Mouse (Mus musculus) small intestine, adult 10 weeks (tissue): ENCODE results near the gene Rinl. TPM values are rescaled to one million over a fixed set of nuclear protein-coding genes. Genes with fewer than 3 reads are reported as not detected.

Source experiments
- polyA plus RNA-seq: library from polyadenylated mRNA; stranded (reverse); fragments of 350-450 nt; fragmentation: Illumina TruSeq; extraction: RNeasy Lipid Tissue Mini Kit (QIAGEN cat#74804); gene quantifications from one replicate; pipeline ENCODE4 v1.2.3, GENCODE M21; 2014; ENCODE audit warnings: low replicate concordance

The Rinl gene
- polyA plus RNA-seq, result 1.6 TPM

GRCm38 (mm10) chr7:28788307-28789195 lies at the start of gene Rinl:
Gene Rinl (plus strand): TSS chr7:28788969.

GRCm38 (mm10) chr7:28741709-28742438 lies 46.9 kb upstream of the Rinl start, which contains the start of the genes Mrps12 and Sars2:
Gene Mrps12 (minus strand): TSS chr7:28741820.
Gene Sars2 (plus strand): TSS chr7:28741992.

GRCm38 (mm10) chr7:28756079-28756478 lies 32.7 kb upstream of the Rinl start, which contains the start of gene Ccer2:
Gene Ccer2 (plus strand): TSS chr7:28756174.

GRCm38 (mm10) chr7:28766173-28766879 lies 22.4 kb upstream of the Rinl start, which contains the start of gene Sirt2:
Gene Sirt2 (plus strand): TSS chr7:28766735.

GRCm38 (mm10) chr7:28767462-28767965 lies 21.3 kb upstream of the Rinl start, which contains the start of gene Nfkbib:
Gene Nfkbib (minus strand): TSS chr7:28767512.

GRCm38 (mm10) chr7:28808221-28808941 lies 19.6 kb downstream of the Rinl start, which contains the start of gene Hnrnpl:
Gene Hnrnpl (plus strand): TSS chr7:28808541.

GRCm38 (mm10) chr7:28824941-28825685 lies 36.3 kb downstream of the Rinl start, which contains the start of gene Ech1:
Gene Ech1 (plus strand): TSS chr7:28825217.

GRCm38 (mm10) chr7:28833723-28834347 lies 45.1 kb downstream of the Rinl start, which contains the start of gene Lgals4:
Gene Lgals4 (plus strand): TSS chr7:28833854.

Other genes with a start within 250 kb of the Rinl start
- 1.0 TPM for gene Sycn, start 248.1 kb upstream of the Rinl start, polyA plus RNA-seq
- gene Nccrp1, start 241.7 kb upstream of the Rinl start, polyA plus RNA-seq, result not detected
- gene Samd4b, start 190.8 kb upstream of the Rinl start, polyA plus RNA-seq, result 11.0 TPM
- 1.1 TPM for gene Pak4, start 190.8 kb upstream of the Rinl start, polyA plus RNA-seq
- gene Acp7, start 157.6 kb upstream of the Rinl start, polyA plus RNA-seq, result not detected
- not detected for gene Fbxo27, start 96.1 kb upstream of the Rinl start, polyA plus RNA-seq
- not detected for gene Fbxo17, start 72.2 kb upstream of the Rinl start, polyA plus RNA-seq
- gene Mrps12, start 47.1 kb upstream of the Rinl start, polyA plus RNA-seq, result 6.5 TPM
- not detected for gene Sars2, start 47.0 kb upstream of the Rinl start, polyA plus RNA-seq
- gene Ccer2, start 32.8 kb upstream of the Rinl start, polyA plus RNA-seq, result not detected
- 9.9 TPM for gene Sirt2, start 22.2 kb upstream of the Rinl start, polyA plus RNA-seq
- not detected for gene Nfkbib, start 21.5 kb upstream of the Rinl start, polyA plus RNA-seq
- 238 TPM for gene Hnrnpl, start 19.6 kb downstream of the Rinl start, polyA plus RNA-seq
- gene Ech1, start 36.2 kb downstream of the Rinl start, polyA plus RNA-seq, result 2.9 TPM
- 126 TPM for gene Lgals4, start 44.9 kb downstream of the Rinl start, polyA plus RNA-seq
- gene Lgals7, start 74.9 kb downstream of the Rinl start, polyA plus RNA-seq, result not detected
- gene Capn12, start 92.5 kb downstream of the Rinl start, polyA plus RNA-seq, result not detected
- gene Actn4, start 173.4 kb downstream of the Rinl start, polyA plus RNA-seq, result 59.8 TPM
- gene Eif3k, start 192.9 kb downstream of the Rinl start, polyA plus RNA-seq, result 2.5 TPM
- 0.22 TPM for gene Map4k1, start 193.1 kb downstream of the Rinl start, polyA plus RNA-seq